Mouse (Mus musculus) erythroblast, embryonic 14.5 days (primary cell): ENCODE measurements around the gene Slc17a2.

Experiments
- GATA1 ChIP-seq: IDR thresholded peaks from 2 replicates; pipeline ENCODE4 v1.6.1; 2012; ENCODE audit warnings: low read length, inconsistent platforms, mixed read lengths
- TAL1 ChIP-seq: IDR thresholded peaks from 3 replicates; pipeline ENCODE4 v1.6.1; 2012; ENCODE audit warnings: low read length, inconsistent platforms, mixed read lengths

GRCm38 (mm10) chr13:23759251-23759771, 47.5 kb upstream of the Slc17a2 start:
- TF ChIP-seq GATA1 (no peak), TAL1 (no peak)
